Mouse (Mus musculus) MEL-GATA-1-ER (cell line): Measurements from ENCODE around the gene Cox6b2.

Experiments used
- DNase-seq: peaks from one replicate; pipeline ENCODE4 v3.0.0-alpha.2; 2012; ENCODE audit warnings: low read depth; ENCODE audit errors: extremely low read depth

The Cox6b2 gene

DNA sequence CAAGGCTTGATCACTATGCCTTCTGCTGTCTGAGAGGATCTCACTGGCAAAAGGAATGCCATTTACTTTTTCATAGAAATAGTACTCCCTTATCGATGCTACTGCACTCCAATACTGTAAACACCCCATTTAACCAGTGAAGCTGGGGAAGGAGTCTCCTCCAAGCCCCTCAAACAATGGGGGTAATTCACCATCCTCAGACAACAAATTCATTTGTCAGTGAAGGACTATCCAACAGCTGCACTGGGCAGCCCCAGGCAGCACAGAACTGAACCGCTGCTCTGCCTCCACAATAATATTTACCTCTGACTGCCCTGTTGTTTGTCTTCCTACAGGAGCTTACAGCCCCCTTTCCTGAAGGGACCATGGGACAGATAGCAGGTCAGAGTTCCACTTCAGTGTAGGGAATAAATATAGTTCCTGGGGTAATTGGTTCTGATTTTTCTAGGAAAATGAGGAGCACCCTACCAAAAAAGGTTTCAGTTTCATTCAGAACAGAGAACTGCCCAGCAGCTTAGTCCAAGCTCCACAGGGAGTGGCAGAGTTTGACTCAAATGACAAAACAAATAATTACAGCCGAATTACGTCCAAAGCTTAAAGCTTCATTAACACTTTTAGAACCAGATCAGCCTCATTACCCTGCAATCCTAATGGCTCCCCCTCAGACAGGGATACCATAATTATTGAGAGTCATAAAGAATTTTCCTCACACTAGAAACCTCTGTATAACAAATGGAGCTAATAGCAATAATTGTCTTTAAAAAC is 12.2 kb upstream of the Cox6b2 start:
- no peak for DNase-seq

DNA sequence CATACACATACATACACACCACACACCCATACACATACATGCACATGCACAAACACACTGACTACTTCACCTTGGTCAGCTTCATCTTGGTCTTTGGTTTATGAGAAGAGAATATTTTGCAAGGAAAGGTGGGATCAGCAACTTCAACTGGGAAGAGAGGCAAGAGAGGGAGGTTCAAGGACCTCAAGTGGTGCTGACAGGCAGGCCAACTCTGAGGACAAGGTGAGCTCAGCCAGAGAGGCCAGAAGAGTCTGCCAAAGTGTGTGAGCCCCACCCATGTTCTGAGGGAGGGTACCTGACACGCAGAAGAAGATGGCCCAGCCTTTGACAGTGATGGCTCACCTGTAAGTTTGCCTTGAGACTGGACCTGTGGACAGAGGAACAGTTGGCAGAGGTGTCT is 6.8 kb upstream of the Cox6b2 start:
- no peak for DNase-seq

DNA sequence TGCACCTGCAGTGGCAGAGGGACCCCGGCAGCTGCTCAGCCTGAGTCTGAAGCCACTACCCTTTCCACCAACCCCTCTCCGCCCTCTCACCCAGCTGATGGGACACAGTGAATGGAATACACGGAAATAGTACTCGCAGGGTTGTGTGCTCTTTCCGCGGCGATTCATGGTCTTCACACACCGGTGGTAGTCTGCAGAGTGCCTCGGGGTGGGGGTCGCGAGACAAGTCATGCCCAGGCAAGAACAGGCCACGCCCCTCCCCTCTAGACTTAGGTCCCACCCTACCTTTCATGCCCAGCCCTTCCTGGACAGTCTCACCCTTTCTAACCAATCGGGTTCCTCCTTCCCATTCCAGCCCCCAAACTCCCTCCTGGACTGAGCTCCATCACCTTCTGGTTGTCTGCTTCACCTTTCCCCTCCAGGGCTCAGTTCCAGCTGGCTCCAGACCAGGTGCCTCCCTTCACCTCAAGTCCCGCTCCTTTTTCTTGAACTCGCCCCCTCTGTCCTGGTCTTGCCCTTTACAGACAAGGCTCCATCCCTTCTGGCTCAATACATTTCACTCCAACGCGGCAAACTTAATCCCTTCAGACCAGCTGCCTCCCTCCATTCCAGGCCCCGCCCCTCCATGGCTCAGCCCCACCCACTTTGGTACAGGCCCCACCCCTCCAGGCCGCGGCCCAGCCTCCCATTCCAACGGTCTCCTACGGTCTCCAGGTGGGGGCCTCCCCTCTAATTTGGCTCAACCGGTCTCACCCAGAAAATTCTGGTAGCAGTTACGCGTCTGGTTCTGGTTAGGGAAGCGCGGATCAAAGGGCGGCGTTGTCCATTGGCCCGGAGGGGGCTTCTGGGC is 698 bp downstream of the Cox6b2 start:
- DNase-seq = no peak

DNA sequence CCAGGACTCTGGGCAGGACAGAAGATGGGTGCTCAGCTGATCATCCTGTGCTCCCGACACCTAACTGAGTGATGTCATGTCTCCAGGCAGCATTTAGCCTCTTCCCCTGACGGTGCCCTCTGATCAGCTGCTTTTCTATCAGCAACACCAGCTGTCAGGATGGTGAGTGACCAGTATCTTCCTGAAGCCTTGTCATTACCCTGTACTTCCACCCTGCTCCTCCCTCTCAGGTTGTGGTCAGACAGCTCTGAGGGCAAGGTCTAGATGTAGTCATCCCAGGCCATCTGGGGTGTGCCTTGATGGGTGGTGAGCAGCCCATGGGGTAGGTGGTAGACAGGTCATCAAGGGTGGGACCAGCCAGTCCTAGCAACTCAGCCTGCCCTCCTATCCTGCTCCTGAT is 3.7 kb downstream of the Cox6b2 start:
- no peak for DNase-seq

DNA sequence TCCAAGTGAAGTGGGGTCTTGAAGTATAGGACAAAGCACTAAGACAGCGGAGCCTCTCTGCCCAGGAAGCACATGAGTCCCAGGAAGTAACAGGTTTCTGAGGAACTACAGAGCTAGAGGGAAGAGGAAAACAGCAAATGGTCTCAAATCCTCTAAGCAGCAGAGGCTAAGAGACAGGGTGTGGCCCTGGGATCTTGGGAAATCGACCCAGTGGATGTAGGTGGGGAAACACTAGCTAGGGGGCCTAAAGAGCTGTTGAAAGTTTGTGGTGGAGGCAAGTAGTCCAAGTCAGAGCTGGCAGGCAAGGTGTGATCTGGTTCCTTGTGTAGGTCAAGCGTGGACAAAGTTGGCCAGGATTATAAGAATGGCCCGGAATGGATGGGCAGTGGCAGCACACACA is 4.6 kb downstream of the Cox6b2 start:
- DNase-seq = no peak

DNA sequence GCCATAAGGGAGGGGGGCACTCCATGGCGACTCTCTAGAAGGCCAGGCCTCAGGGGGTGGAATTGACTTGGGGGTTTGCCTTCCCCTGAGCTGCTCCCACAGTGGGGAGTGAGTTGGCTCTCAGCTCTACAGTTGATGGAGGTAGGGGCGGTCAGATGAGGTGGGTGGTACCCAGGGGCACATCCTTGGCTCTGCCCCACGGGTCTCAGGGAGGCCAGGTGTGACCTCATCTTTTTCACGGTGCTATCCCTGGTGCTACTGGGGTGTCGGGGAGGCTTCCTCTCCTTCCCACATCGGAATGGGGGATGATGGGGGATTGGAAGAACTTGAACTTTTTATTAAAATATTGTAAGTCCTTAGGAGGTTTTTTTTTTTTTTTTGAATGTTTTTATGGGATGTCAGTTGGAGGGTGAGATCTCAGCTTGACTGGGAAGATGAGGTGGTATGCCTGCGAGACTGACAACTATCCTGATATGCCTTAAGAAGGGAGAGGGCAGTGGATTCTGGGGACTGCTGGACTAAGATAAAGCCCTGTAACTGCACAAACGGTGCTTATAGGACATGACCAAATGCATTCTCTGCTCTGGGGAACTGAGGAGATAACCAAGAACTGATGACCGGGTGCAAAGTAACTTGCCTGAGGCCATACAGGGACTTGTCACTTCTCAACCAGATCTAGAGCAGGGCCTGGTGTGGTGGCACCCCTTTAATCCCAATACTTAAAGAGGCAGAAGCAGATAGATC is 5.6 kb downstream of the Cox6b2 start:
- DNase-seq = no peak

DNA sequence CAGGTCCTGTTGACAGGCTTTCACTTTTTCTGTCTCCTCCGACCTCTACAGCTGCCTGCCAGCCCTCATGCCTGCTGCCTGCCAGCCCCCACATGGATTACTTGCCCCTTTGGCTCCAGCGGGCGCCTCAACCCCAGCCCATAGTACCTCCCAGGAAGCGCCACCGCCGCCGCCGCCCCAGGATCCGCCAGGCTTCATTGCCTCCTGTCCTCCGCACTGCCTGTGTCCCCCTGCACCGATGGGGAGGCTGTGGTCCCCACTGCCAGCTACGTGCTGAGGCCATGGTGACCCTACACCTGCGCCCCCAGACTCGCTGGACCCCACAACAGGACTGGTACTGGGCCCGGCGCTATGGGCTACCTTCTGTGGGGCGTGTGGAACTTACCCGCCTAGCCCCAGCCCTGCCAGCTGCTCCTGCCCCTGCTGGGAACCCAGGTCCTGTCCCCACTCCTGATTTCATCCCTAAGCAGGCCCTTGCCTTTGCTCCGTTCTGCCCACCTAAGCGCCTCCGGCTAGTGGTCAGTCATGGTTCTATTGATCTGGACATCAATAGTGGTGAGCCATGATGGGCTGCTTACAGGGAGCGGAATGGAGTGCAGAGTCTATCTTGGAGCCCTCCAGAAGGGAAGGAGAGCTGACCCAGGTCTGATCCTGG is 6.4 kb downstream of the Cox6b2 start:
- no peak for DNase-seq

DNA sequence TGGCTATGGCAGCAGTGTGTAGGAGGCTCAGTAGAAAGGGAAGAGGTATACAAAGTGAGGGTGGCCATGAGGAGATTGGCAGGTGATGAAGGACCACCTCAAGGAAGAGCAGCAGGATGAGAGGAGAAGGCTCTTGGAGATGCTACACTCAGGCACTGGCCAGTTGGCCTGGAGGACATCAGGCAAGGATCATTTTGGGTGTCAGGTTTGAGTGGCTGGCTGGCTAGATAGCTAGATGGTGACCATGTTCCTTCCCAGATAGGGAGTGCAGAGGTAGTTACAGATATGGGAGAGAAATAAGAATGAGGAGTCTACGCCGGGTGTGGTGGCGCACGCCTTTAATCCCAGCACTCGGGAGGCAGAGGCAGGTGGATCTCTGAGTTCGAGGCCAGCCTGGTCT is 8.0 kb downstream of the Cox6b2 start:
- no peak for DNase-seq

DNA sequence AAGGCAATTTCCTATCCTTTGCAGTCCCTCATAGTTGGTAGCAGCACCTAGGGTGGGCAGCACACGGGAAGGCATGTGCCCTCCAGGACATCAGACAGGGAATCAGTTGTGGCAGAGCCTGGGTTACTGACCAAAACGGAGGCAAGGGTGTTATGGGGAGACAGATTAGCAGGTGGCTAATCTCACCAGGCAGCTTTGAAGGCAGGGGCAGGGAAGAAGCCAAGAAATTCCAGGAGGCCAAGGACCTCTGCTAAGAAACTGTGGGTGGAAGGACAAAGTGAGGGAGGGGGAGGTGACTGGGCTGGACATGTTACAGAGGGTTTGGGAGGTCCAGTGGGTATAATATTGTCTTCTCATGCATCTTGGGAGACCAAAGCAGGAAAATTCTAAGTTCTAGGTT is 9.5 kb downstream of the Cox6b2 start:
- DNase-seq = no peak

DNA sequence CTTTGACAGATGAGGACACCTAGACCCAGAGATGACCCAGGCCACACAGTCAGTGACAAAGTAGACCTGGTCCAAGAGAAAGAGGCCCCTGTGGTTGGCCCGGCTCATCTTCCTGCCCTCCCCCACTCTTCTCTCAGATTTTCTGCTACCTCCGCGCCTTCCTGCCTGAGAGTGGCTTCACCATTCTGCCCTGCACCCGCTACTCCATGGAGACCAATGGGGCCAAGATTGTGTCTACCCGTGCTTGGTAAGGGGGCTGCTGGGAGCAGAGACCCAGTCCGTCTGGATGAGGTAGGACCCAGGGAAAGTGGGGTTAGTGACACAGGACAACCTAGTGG is 10.4 kb downstream of the Cox6b2 start:
- no peak for DNase-seq

DNA sequence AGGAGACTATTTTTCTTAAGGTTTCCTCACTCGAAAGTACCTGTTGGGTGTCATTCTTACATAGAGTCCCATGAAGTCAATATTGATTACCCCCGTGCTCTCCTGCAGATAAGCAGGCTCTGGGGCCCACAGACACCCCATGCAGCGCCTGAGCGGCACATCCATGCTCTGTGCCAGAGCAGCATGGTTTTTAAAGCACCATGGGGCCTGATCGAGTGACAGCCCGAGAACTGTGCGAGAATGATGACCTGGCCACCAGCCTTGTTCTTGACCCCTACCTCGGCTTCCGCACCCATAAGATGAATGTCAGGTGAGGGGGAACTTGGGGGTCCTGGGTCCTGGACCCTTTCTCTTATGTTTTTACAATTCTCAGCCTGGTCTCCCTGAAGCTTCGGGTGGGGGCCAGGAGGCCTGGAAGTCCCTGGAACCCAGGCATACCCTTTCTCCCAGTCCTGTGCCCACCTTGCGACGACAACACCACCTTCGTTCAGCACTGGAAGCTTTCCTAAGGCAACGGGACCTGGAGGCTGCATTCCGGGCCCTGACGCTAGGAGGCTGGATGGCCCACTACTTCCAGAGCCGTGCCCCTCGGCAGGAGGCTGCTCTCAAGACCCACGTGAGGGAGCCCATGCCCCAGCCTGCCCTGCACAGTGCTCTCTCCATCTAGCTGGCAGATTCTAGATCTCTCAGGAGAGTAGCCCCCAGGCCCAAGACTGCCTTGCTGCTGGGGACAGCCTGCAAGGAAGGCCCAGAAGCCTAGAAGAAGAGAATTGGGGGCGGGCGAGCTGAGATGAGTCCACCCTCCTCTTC is 11.0 kb downstream of the Cox6b2 start:
- no peak for DNase-seq

DNA sequence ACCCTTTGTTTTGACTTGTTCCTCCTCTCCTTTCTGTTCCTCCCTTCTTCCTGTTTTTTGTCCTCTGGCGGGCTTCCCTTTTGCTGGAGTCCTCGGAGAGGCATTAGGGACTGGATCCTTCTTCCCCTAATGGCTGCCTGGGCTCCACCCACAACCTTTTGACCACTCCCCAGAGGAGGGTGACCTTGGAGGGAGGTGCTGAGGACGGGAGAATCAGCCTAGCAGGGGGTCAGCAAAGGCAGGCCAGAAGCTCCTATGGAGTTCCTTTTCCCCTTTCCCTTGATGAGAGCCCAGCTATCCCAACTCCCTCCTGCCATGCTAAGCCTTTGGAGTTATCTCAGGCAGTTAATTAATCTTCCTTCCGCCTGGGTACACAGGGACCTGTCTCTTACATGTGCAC is 11.7 kb downstream of the Cox6b2 start:
- DNase-seq = no peak

DNA sequence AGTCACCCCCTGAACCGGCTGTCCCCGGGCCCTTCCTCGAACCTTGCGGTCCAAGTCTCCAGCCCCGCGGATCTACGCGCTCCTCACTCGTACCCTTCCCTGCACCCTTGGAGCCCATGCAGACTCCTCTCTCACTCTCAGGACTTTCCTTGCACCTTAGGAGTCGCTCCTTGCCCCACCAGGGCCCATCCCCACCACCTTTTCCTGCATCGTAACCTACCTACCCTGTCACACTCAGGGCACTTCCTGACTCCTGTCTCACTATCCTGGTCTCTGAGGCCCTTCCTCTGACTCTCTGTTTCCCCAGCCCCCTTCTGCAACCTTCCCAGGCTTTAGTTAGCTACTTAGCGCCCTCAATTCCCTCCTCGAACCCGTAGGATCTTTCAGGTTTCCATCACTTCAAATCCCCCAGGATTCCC is 12.6 kb downstream of the Cox6b2 start:
- DNase-seq = no peak

DNA sequence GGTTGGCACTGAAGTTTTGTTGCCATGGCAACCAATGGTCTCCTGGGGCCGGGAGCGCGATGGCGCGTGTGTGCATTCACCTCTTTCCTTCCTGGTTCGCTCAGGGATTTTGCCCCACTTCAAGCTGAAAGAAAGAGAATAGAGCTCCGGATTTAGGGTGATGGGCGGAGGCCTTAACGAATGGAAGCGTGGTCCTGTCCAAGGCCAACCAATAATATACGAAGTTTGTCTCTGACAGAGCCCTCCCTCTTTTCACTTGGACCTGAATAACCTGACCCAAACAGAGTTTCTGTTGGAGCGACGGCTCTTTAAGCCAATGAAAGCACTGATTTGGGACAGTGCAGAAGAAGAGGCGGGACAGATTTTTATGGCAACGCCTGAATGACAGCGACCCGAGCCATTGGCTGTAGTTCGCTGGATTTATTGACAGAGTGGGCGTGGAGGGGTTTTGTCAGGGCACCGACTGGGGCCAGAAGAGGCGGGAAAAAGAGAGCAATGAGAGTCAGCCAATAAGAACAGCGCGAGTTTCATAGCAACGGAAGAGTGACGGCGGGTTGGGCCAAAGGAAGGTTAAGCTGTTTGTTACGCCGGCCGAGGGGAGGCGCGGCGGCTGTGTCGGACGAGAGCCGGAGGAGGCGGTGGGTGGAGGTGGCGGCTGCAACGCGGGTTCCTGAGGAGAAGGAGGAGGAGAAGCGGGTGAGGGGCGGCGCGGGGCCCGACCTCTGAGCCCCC is 13.2 kb downstream of the Cox6b2 start, which contains the start of gene Kmt5c:
Gene Kmt5c, plus strand, starts transcription at position 572 of the 732 bp plus-strand sequence.
- peak; percentile 100 for DNase-seq

DNA sequence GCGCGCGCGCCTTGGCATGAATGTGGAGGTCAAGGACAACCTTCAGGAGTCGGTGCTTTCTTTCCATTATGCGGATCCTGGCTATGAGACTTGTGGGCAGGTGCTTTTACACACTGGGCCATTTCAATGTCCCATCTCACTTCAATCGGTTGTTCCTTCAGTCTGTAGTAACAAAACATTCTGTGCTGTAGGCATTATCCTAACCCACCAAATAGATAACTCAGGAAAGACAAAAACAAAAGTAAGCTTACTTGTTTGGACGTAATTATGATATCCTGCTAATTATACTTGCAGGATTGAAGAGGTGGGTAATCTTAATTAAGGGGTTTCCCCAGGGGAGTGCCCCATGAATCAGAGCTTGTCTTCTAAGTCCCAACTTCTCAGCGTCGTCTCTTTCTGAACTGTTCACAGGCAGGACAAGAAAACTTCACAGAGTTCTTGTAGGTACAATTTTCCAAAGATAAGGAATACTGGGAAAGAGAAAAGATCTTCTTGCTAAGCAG is 13.8 kb downstream of the Cox6b2 start:
- DNase-seq = no peak

DNA sequence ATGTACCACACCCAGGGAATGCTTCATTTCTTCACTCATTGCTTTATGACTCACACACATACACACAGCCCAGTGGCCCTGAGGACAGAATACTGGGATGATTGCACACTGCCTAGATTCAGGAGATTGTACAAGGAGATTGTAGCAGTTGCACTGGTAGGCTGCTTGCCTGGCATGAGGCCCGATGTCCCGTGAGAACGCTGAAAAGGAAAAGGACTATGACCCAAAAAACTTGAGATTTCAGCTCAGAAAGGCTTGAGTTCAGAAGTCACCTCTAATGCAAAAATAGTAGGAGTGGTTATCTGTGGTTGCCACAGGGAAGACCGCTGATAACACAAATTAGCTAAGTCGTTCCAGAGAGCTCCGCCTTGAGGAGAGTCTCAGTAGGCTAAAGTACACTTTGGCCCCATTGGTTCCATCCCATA is 19.9 kb downstream of the Cox6b2 start:
- DNase-seq = no peak

DNA sequence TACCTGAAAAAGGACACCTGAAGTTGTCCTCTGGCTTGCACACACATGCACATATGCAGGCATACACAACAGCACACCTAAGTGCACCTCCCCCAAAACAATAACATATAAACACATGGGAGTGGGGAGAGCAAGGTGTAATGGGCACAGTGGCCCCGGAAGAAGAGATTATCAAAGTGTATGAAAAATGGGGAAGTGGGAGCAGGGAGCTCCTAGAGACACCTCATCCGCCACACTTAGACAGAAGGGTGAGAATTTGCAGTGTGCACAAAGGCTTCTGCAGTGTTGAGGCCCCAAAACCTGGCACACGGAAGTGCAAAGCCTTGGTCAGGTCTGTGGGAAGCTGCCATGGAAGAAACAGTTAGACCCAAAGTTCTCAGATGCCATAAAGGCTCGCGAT is 21.8 kb downstream of the Cox6b2 start:
- DNase-seq = no peak

DNA sequence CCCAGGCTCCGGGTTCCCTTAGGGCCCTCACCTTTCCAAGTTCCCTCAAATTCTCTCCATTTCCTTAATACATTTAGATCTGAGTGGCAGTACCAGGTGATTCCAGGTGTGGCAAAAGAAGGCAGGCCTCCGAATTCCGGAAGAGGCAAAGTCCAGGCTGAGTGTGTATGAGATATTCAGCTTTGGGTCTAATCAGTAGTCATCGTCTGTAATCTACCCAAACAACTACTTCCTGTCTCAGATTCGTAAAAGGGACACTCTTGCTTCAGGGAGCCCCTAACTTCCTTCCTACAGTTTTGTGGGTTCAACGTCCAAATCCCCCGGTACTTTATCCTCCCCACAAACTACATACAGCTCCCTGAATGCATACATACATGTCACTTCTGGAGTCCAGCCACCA is 27.7 kb downstream of the Cox6b2 start, which contains the start of gene Tmem150b:
Gene Tmem150b, minus strand, starts transcription at position 81 of the 400 bp plus-strand sequence.
- peak; percentile 33 for DNase-seq

DNA sequence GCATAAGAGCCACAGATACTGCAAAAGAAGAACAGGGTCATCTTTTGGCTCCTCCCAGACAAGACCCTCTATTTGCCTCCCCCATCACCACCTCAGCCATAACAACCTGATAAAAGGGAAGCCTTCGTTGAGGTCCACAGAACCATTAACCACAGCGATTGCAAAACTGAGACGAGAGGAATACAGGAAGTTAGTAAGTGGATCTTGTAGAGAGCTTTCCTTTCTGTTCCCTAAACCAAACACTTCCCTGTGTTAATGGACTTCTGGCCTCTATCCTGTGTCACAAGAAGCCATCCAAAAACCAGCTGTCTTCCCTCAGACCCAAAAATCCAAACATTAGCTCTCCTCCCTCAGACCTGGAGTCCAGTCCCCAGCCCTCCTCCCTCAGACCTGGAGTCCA is 28.5 kb downstream of the Cox6b2 start:
- DNase-seq = peak; percentile 49

DNA sequence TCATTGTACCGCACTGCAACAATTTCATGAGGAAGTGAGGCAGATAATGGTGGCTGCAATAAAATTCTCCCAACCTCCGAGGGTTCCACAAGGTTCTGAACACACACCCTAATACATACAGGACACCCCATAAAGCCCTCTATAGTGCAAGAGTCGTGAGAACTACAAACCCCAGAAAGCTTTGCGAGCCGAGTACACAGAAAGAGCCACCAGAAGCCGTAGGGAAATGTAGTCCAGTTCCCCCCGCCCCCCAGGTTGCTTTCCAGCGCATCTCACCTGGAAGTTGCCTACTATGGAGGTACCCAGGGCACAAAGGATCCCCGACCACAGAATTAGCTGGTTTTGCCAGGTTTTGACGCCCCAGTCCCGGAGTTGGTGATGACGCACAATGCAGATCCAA is 29.4 kb downstream of the Cox6b2 start:
- peak; percentile 45 for DNase-seq
